Mouse (Mus musculus) spleen, adult 2 months (tissue): ENCODE results near the gene Cyp3a11.

Source experiments
- CTCF ChIP-seq: fragments of 200-500 bp; IDR thresholded peaks from 2 replicates; pipeline ENCODE4 v1.5.1; 2011; ENCODE audit warnings: mild to moderate bottlenecking, inconsistent platforms; ENCODE audit not compliant: insufficient read depth, insufficient read length, insufficient replicate concordance; ENCODE audit errors: extremely low read depth
- POLR2A ChIP-seq: fragments of 200-500 bp; IDR thresholded peaks from 2 replicates; pipeline ENCODE4 v1.6.1; 2011; ENCODE audit warnings: low read depth, low read length, inconsistent platforms

GRCm38 (mm10) chr5:145897271-145897670 lies 17.5 kb upstream of the Cyp3a11 start:
- TF ChIP-seq CTCF, result no peak
- no peak for TF ChIP-seq POLR2A
